Mouse (Mus musculus) fibroblast of lung, adult 2 months (primary cell): ENCODE data around the gene Olfr771.
"Not testable (repeated sequence)": the region's sequence is repeated elsewhere in the genome, so short reads cannot be mapped to it uniquely, and the experiment has no call there.

ENCODE experiments used
- DNase-seq: peaks from one replicate; pipeline ENCODE4 v3.0.0-alpha.2; 2011; ENCODE audit warnings: low read depth

The Olfr771 gene

DNA sequence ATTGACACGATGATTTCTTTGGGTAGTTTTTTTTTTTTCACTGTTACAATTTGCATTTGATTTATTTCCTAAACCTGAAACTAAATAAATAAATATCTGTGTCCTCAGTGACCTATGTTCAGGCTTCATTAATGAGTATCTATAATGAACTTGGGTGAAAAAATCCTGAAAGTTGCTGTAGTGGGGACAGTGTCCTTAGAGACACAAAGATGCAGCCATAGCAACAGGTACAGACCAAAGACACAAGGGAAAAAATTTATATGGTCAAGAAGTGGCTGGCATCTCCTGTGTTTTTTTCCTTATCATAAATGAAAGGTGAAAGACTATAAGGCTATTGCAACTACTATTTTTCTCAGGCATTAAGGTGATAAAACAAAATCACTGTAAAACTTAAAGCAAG, at the start of gene Olfr771:
Gene Olfr771, minus strand, starts transcription at position 101 of the 400 bp plus-strand sequence.
- no peak for DNase-seq

DNA sequence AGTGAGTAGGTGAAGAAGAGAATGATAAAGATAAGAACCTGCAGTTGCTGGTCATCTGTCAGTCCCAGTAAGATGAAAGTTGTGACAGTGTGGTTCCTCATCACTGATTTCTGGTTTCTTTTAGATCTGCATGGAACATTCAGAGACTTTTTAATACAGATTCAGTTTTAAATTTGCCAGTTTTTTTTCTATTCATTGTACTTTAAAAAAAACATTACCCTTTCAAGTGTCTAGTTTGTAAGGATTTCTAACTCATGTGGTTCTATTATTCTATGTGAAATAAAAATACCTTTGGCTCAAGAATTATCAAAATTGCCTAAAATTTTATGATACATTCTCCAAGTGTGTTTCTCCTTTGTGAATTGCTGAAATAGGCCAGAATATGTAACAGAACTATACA, 22.8 kb upstream of the Olfr771 start, which contains the start of gene Olfr773:
Gene Olfr773, minus strand, starts transcription at position 101 of the 400 bp plus-strand sequence.
- not testable (repeated sequence) for DNase-seq

DNA sequence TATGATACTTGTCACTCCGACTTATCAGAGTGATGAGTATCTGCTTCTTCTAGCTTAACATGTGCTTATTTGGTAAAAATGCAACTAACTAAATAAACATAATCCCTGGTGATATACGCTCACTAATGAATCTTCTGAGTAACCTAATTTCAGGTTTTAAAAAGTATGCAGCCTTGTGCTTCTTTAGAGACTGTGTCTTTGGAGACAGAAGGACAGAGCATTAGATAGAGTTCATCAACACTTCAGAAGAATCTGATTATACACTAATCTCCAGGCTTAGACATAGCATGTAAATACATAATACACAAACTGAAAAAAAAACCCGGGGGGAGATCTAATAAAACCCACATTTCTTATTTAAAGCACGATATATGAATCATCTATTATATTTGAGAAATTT, 13.3 kb upstream of the Olfr771 start, which contains the start of gene Olfr772:
Gene Olfr772, minus strand, starts transcription at position 101 of the 400 bp plus-strand sequence.
- DNase-seq: not testable (repeated sequence)

DNA sequence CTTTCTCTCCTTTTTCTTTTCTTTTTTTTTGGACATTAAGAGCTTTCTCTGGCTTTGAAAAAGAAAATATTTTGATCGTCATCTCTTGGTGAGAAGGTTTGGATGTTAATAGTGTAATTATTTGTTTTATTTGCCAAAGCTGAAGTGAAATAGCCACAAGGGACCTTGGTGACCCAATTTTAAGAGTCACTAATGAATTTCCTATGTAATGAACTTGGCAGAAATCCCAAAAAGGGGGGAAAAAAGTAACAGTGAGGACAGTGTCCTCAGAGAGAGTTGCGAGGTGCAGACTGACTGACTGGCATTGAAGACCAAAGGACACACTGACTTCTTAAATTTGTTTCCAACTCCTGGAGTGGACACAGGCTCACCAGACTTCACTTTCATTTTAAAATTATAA, 25.7 kb downstream of the Olfr771 start, which contains the start of gene Olfr770:
Gene Olfr770, minus strand, starts transcription at position 101 of the 400 bp plus-strand sequence.
- no peak for DNase-seq

DNA sequence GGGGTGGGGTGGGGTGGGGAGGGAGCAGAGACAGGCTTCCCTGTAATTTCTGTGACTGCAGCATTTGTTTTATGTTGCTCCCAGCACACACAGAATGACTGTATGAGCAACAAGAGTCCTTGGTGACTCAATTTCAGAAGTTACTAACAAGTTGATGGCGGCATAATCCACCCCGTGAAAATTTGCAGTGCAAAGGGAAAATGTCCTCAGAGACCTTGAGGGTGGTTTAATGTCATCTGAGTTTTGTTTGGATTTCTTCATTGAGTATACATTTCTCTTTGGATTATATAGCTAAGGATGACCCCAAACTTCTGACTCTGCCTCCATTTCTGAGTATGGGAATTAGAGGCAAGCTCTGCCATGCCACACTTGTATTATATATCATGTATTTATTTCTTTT, 46.8 kb downstream of the Olfr771 start, which contains the start of gene Olfr769:
Gene Olfr769, minus strand, starts transcription at position 101 of the 400 bp plus-strand sequence.
- no peak for DNase-seq

DNA sequence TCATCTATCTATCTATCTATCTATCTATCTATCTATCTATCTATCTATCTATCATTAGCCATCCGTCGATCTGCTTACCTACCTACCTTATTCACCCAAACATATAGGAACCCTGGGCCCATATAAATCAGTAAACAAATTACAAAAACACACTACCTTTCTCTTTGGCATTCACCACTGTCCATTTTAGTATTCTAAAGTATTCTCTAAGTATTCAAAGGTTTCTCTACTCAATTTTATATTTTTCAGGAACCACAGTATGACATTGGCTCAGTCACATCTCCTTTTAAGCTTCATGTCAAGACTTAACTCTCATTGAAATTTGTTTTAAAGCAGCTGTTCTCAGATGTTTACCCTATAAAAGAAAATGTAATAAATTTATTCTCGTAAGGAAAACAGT, 49.4 kb downstream of the Olfr771 start:
- no peak for DNase-seq
